Mouse (Mus musculus): ENCODE data around the gene Rnf216.

GRCm38 (mm10) chr5:143065230-143065629 lies 47.6 kb downstream of the Rnf216 start:
- TF ChIP-seq CTCF (IDR thresholded peaks at IDR 0.05; ENCODE audit: low read depth), result no peak
- no peak for TF ChIP-seq EP300 (IDR thresholded peaks at IDR 0.05; ENCODE audit: low read depth)
